Mouse (Mus musculus): ENCODE measurements around the gene Yjefn3. TPM values are rescaled to one million over a fixed set of nuclear protein-coding genes. Genes with fewer than 3 reads are reported as not detected.

The Yjefn3 gene
- total RNA-seq, 2 experiments from 2014 or later: 19.8 to 24.6 TPM

Other genes with a start within 250 kb of the Yjefn3 start
- 1 to 10 TPM; 3.6 to 4.1 TPM for gene Zfp964, start 248.2 kb downstream of the Yjefn3 start, total RNA-seq (2021)
- gene Zfp869, start 192.0 kb downstream of the Yjefn3 start, total RNA-seq (2021): 10 to 100 TPM; 14.8 to 16.3 TPM
- gene Zfp963, start 152.7 kb downstream of the Yjefn3 start, total RNA-seq (2021): 1 to 10 TPM; 4.1 to 5.2 TPM
- gene Gm20422, start 127.8 kb downstream of the Yjefn3 start, total RNA-seq (2021): 1 to 10 TPM in 1 of 2 experiments, under 1 TPM in 1; 0.81 to 1.8 TPM
- gene Atp13a1, start 111.5 kb downstream of the Yjefn3 start, total RNA-seq (2021): 10 to 100 TPM; 44.3 to 44.5 TPM
- 10 to 100 TPM; 29.8 to 30.4 TPM for gene Zfp866, start 111.5 kb downstream of the Yjefn3 start, total RNA-seq (2021)
- gene Gmip, start 94.0 kb downstream of the Yjefn3 start, total RNA-seq (2021): 10 to 100 TPM; 19.2 to 20.5 TPM
- gene Lpar2, start 80.3 kb downstream of the Yjefn3 start, total RNA-seq (2021): 1 to 10 TPM in 1 of 2 experiments, under 1 TPM in 1; 0.74 to 1.0 TPM
- gene Pbx4, start 70.2 kb downstream of the Yjefn3 start, total RNA-seq (2021): 10 to 100 TPM; 17.1 to 19.7 TPM
- gene Cilp2, start 15.0 kb downstream of the Yjefn3 start, total RNA-seq (2021): 1 to 10 TPM; 1.6 to 2.4 TPM
- under 1 TPM; 0.25 to 0.48 TPM for gene Tssk6, start 528 bp downstream of the Yjefn3 start, total RNA-seq (2021)
- 100 to 1,000 TPM; 152 to 159 TPM for gene Ndufa13, start 154 bp downstream of the Yjefn3 start, total RNA-seq (2021)
- gene Gatad2a, start 93.7 kb upstream of the Yjefn3 start, total RNA-seq (2021): 10 to 100 TPM; 30.7 to 38.7 TPM
- gene Mau2, start 140.0 kb upstream of the Yjefn3 start, total RNA-seq (2021): 10 to 100 TPM; 81.4 to 85.3 TPM
- 10 to 100 TPM; 50.5 to 57.3 TPM for gene Sugp1, start 140.1 kb upstream of the Yjefn3 start, total RNA-seq (2021)
- gene Tm6sf2, start 170.2 kb upstream of the Yjefn3 start, total RNA-seq (2021): 1 to 10 TPM; 1.9 to 3.1 TPM
- gene Hapln4, start 180.7 kb upstream of the Yjefn3 start, total RNA-seq (2021): 10 to 100 TPM; 29.7 to 35.4 TPM
- gene Ncan, start 218.2 kb upstream of the Yjefn3 start, total RNA-seq (2021): 100 to 1,000 TPM; 371 to 387 TPM
- 10 to 100 TPM; 26.9 to 31.2 TPM for gene Nr2c2ap, start 228.6 kb upstream of the Yjefn3 start, total RNA-seq (2021)
- gene Rfxank, start 236.4 kb upstream of the Yjefn3 start, total RNA-seq (2021): 10 to 100 TPM in 1 of 2 experiments, 1 to 10 TPM in 1; 9.9 to 12.6 TPM
- 10 to 100 TPM; 42.0 to 44.1 TPM for gene Borcs8, start 236.8 kb upstream of the Yjefn3 start, total RNA-seq (2021)
- under 1 TPM; 0.29 to 0.41 TPM for gene Mef2b, start 237.0 kb upstream of the Yjefn3 start, total RNA-seq (2021)